Mouse (Mus musculus): ENCODE data around the gene Nudt12. TPM values are rescaled to one million over a fixed set of nuclear protein-coding genes. Genes with fewer than 3 reads are reported as not detected.

The Nudt12 gene
- polyA plus RNA-seq, 1 experiment from 2014 or later, result 8.7 TPM

DNA sequence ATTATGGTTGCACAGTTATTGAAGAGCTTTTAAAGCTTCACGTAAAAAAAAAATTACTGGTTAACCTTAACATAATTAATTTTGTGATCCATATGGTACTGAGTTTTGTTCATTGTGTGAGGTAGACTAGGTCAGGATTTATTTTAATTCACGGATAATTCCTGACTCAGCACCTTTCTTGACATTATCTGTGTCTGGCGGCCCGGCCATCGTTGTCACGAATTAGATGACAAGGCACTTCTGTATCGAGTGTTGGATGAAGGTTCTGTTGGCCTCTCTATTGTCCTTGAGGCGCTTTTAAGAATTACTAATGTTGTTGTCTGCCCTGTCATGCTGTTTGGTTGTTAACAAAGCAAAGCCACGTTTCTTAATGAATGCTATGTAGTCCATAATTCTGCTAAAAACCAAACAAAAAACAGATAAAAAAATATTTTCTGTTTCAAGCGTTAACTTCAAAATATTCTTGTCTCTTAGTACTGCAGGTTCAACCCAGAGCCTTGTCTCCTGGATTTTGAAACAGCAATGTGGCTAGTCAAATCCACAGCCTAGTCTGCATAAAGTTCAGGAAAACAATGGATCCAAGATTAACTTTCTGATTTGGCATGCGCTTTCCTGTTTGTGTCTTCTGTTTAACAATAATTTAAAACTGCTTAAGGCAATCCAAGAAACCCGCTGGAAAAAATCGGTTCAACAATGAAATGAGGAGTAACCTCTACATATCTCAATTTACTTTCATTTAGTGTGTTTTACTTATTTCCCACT lies 1.4 kb downstream of the Nudt12 start:
- no peak for ATAC-seq (replicated peaks; ENCODE audit: insufficient number of reproducible peaks, low FRiP score, low TSS enrichment)
- Histone ChIP-seq H3K9me3 (replicated peaks; ENCODE audit: control insufficient read depth, low read length) (no peaks in the 10 kb centered on the region), H3K36me3 (ENCODE audit: control insufficient read depth, insufficient read depth, low read length) (no peaks in the 10 kb centered on the region), H3K4me1 (ENCODE audit: control insufficient read depth, insufficient read depth, low read length) (no peaks in the 10 kb centered on the region), H3K27me3 (ENCODE audit: control insufficient read depth, insufficient read depth, low read length) (no peaks in the 10 kb centered on the region), H3K27ac (ENCODE audit: low read depth, low read length) (no peak overlapping the region), H3K4me2 (no peak overlapping the region), H3K4me3 (ENCODE audit: low read depth, low read length) (no peak overlapping the region), H3K9ac (ENCODE audit: low read depth, low read length) (no peak overlapping the region)
- WGBS (ENCODE audit: insufficient replicate concordance), result 81% methylated on average over 13 of the region's 13 CpGs

GRCm38 (mm10) chr17:58991275-58991674 lies 21.9 kb downstream of the Nudt12 start, which contains the start of gene Pdzph1:
Gene Pdzph1, minus strand, starts transcription at chr17:58991375.
- no peak within 1 kb of the TSS for H3K27ac ChIP-seq (ENCODE audit: low read depth, low read length)

DNA sequence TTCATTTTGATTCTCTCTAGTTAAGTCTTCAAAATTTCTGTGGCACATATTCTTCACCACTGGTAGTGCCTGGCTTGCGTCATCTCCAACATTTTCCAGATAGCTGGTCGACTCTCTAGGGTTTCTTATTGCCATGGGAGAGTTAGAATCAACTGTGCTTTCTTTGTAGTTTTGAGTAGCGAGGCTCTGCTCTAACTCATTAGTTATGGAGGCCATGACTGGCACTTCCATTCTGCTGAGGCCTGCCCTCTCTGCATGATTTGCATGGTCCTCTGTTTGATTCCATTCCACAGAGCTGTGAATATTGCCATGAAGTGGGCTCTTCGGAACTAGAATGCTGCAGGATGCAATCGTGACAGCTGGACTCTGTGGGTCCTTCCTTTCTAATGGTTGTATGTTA lies 39.9 kb downstream of the Nudt12 start:
- Histone ChIP-seq H3K9me3 (replicated peaks; ENCODE audit: control insufficient read depth, low read length) (no peaks in the 10 kb centered on the region), H3K9ac (ENCODE audit: low read depth, low read length) (no peak overlapping the region), H3K4me3 (ENCODE audit: low read depth, low read length) (no peak overlapping the region), H3K4me2 (no peak overlapping the region), H3K27ac (ENCODE audit: low read depth, low read length) (no peak overlapping the region), H3K27me3 (ENCODE audit: control insufficient read depth, insufficient read depth, low read length) (no peaks in the 10 kb centered on the region), H3K36me3 (ENCODE audit: control insufficient read depth, insufficient read depth, low read length) (no peaks in the 10 kb centered on the region), H3K4me1 (ENCODE audit: control insufficient read depth, insufficient read depth, low read length) (no peaks in the 10 kb centered on the region)
- WGBS (ENCODE audit: insufficient replicate concordance), result 62% methylated on average over 5 of the region's 5 CpGs
- ATAC-seq (replicated peaks; ENCODE audit: insufficient number of reproducible peaks, low FRiP score, low TSS enrichment), result no peak

More at GRCm38 (mm10) chr17:58991275-58991674, 21.9 kb downstream of the Nudt12 start, which contains the start of gene Pdzph1:
- H3K27me3 ChIP-seq (ENCODE audit: control insufficient read depth, insufficient read depth, low read length), result no peaks in the 10 kb centered on the region
- no peaks in the 10 kb centered on the region for H3K9me3 ChIP-seq (replicated peaks; ENCODE audit: control insufficient read depth, low read length)
- H3K9ac ChIP-seq (ENCODE audit: low read depth, low read length), result no peak within 1 kb of the TSS
- ATAC-seq (replicated peaks; ENCODE audit: insufficient number of reproducible peaks, low FRiP score, low TSS enrichment), result no peak
- H3K4me2 ChIP-seq, result no peak within 1 kb of the TSS
- no peaks in the 10 kb centered on the region for H3K4me1 ChIP-seq (ENCODE audit: control insufficient read depth, insufficient read depth, low read length)
- H3K36me3 ChIP-seq (ENCODE audit: control insufficient read depth, insufficient read depth, low read length), result no peaks in the 10 kb centered on the region
- WGBS (ENCODE audit: insufficient replicate concordance), result 73% methylated on average over 6 of the region's 6 CpGs
- H3K4me3 ChIP-seq (ENCODE audit: low read depth, low read length), result no peak within 1 kb of the TSS

DNA sequence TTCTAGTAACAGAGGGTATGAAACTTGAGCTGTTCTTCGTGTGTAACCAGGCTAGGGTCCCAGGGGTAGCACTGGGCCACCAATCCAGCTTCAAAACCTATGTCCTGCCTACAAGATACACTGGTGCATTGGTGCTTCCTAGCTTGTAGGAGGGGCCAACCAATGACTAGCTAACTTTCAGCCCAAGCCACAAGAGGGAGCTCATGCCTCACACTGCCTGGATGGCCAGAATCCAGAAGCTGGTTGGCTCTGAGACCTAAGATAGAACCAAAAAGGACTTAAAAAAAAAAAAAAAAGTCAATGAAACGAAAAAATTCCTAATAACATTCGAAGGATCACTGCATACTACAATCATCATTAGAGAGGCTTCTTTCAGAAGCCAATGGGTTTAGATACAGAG lies 53.3 kb downstream of the Nudt12 start:
- no peaks in the 10 kb centered on the region for H3K27me3 ChIP-seq (ENCODE audit: control insufficient read depth, insufficient read depth, low read length)
- WGBS (ENCODE audit: insufficient replicate concordance), result 24% methylated on average over 3 of the region's 3 CpGs
- ATAC-seq (replicated peaks; ENCODE audit: insufficient number of reproducible peaks, low FRiP score, low TSS enrichment), result no peak

GRCm38 (mm10) chr17:58957055-58957454 lies 56.1 kb downstream of the Nudt12 start:
- no peaks in the 10 kb centered on the region for H3K27me3 ChIP-seq (ENCODE audit: control insufficient read depth, insufficient read depth, low read length)
- WGBS (ENCODE audit: insufficient replicate concordance), result 94% methylated on average over 1 of the region's 1 CpGs
- no peak overlapping the region for H3K27ac ChIP-seq (ENCODE audit: low read depth, low read length)
- no peak overlapping the region for H3K4me2 ChIP-seq
- ATAC-seq (replicated peaks; ENCODE audit: insufficient number of reproducible peaks, low FRiP score, low TSS enrichment), result no peak
- H3K9ac ChIP-seq (ENCODE audit: low read depth, low read length), result no peak overlapping the region
- no peak overlapping the region for H3K4me3 ChIP-seq (ENCODE audit: low read depth, low read length)
- H3K9me3 ChIP-seq (replicated peaks; ENCODE audit: control insufficient read depth, low read length), result no peaks in the 10 kb centered on the region
- no peaks in the 10 kb centered on the region for H3K4me1 ChIP-seq (ENCODE audit: control insufficient read depth, insufficient read depth, low read length)
- H3K36me3 ChIP-seq (ENCODE audit: control insufficient read depth, insufficient read depth, low read length), result no peaks in the 10 kb centered on the region

More for the DNA sequence above, 53.3 kb downstream of the Nudt12 start:
- H3K27ac ChIP-seq (ENCODE audit: low read depth, low read length), result no peak overlapping the region
- H3K4me3 ChIP-seq (ENCODE audit: low read depth, low read length), result no peak overlapping the region
- H3K36me3 ChIP-seq (ENCODE audit: control insufficient read depth, insufficient read depth, low read length), result no peaks in the 10 kb centered on the region
- no peaks in the 10 kb centered on the region for H3K4me1 ChIP-seq (ENCODE audit: control insufficient read depth, insufficient read depth, low read length)
- no peak overlapping the region for H3K4me2 ChIP-seq
- H3K9me3 ChIP-seq (replicated peaks; ENCODE audit: control insufficient read depth, low read length), result no peaks in the 10 kb centered on the region
- H3K9ac ChIP-seq (ENCODE audit: low read depth, low read length), result no peak overlapping the region

Other genes starting within 250 kb of the Nudt12 start
- not detected in 2 replicates for gene Pdzph1, start 22.0 kb downstream of the Nudt12 start, polyA plus RNA-seq (2014; fragmentation: Nextera tagmentation; extraction: Ambion mirVana)

Measured in heart, embryonic 11.5 days (tissue).